In the genomic region with DNA sequence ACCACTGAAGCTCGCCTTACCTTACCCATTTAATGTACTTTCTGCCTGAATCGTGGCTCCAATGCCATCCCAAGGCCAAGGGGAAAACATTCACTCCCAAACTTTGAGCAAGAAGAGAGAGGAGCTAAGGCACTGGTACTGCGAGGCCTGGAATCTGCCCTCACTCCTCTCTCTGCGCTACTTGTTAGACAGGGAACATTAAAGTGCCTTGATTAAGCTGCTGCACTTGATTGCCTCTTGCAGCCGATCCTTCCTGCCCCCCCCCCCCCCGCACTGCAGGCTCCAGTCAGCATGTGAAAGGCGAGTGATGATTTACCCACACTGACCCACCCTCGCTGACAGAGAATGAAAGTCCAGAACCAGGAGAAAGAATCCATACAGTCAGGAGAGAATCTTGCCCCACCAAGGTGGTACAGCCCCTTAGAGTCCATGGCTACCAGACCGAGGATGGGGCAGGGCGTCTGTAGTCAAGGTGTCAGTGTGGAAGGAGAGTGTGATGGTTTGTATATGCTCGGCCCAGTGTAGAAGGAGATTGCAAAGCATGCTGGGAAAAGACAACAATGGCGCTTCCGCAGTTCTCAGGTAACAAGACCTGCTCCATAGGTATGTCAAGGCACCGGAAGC, we compare ENCODE assay signal across 21 mouse cellular contexts.
"Had no signal": no experiment of that assay in that cellular context is flagged by ENCODE, and none has a peak within 500 bp of the region (broad histone marks: within the 10 kb centered on the region; RNA-seq: fewer than 3 reads in every experiment).

No protein-coding gene starts in this region.

- DNase-seq: kidney, adult 18-20 months; kidney, postnatal 36 days; layer of hippocampus, postnatal 36 days; liver, embryonic 13.5 days; lung, adult 2 months; lung, postnatal 14 days; lung, postnatal 4 days; right cerebral cortex, adult 18-20 months; right cerebral cortex, postnatal 14 days; right cerebral cortex, postnatal 4 days; thymus, adult 18-20 months; thymus, postnatal 36 days had no signal

- H3K4me1 ChIP-seq: liver, embryonic 13.5 days; midbrain, embryonic 10.5 days; midbrain, embryonic 13.5 days; stomach, embryonic 15.5 days had no signal

- H3K9ac ChIP-seq: liver, embryonic 13.5 days; midbrain, embryonic 13.5 days; stomach, embryonic 15.5 days had no signal

- H3K9me3 ChIP-seq: liver, embryonic 13.5 days; midbrain, embryonic 13.5 days; stomach, embryonic 15.5 days had no signal

- ATAC-seq: inflammation-experienced regulatory T-cells, adult 6 months; intestine, embryonic 16.5 days; midbrain, embryonic 13.5 days; midbrain, embryonic 16.5 days had no signal

- H3K4me3 ChIP-seq: left cerebral cortex, adult 2 months; liver, embryonic 13.5 days; midbrain, embryonic 10.5 days; midbrain, embryonic 13.5 days; myocyte; stomach, embryonic 15.5 days had no signal

- H3K27ac ChIP-seq: hindbrain, postnatal 0 days; left cerebral cortex, adult 2 months; liver, embryonic 13.5 days; midbrain, embryonic 10.5 days; midbrain, embryonic 13.5 days; stomach, embryonic 15.5 days had no signal

- H3K36me3 ChIP-seq: liver, embryonic 13.5 days; midbrain, embryonic 10.5 days; midbrain, embryonic 13.5 days; stomach, embryonic 15.5 days had no signal

- H3K27me3 ChIP-seq: liver, embryonic 13.5 days; midbrain, embryonic 13.5 days; stomach, embryonic 15.5 days had no signal

- H3K4me2 ChIP-seq: liver, embryonic 13.5 days; midbrain, embryonic 13.5 days; stomach, embryonic 15.5 days had no signal
